Mouse (Mus musculus): ENCODE measurements around the gene Cisd2.

Cisd2 gene

DNA sequence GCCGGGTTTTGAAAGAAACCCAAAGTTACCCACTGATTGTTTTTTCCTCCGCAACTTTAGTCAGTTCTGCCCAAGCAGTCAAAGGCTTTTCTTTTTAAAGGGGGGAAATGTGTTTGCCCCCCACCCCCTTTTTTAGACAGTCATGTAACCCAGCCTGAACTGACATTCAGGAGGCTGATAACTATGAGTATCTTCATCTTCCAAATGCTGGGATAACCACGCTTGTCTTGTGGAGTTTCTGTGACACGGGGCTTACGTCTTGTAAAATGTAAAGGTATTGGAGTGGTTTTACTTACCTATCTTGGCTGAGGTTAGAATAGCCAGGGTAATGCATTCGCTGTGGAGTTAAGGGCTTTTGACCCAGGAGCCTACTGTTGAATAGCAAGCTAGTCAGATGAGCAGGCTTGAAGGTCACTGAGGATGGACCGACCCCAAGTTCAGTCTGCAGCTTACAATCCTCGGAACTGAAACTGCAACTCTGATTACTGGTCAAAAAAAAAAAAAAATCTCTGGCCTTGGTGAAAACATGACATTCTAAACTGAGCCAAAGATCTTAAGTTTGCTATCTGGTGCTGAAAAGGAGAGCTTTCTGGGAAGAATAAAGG, at the start of gene Cisd2:
Gene Cisd2 (minus strand): TSS at position 318 of the 605 bp plus-strand sequence.
- DNase-seq (ENCODE audit: extremely low read depth, insufficient read length, low spot score), result no peak

DNA sequence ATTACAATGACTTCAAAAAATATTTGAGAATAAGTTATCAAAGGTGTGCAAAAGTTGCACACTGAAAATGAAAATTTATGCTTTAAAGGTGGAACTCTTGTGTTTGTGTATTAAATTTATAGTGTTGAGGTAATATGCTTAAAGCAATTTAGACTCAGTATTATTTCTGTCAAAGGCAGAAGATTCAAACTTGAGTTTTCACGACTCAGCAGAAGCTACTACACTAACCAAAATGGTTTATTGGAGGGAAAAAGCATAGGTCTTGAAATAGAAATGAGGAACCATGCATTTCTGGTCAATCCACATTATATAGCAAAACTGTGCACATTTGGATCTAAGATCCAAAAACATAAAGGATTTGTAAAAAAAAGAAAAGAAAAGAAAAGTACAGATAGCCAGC, 47.1 kb upstream of the Cisd2 start:
- DNase-seq (ENCODE audit: extremely low read depth, insufficient read length, low spot score), result no peak

DNA sequence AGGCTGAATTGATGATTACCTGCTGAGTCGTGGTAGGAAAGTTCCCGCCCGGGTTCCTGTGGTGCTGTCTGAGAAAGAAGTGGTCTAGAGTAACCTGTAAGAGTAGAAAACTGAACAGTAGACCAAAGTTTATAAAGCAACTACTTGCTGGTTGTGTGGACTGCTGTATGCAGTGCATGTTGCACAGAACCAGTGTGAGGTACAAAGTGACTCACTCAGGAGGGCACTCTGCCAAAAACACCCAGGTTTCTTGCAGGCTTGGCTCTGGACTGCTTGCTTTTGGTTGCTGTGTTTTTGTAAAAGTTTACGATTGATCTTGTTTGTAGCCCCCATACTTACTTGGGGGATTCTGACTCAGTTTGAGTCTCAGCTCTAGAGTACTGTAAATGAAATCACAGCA, 46.2 kb upstream of the Cisd2 start:
- DNase-seq (ENCODE audit: extremely low read depth, insufficient read length, low spot score), result peak; percentile 47

DNA sequence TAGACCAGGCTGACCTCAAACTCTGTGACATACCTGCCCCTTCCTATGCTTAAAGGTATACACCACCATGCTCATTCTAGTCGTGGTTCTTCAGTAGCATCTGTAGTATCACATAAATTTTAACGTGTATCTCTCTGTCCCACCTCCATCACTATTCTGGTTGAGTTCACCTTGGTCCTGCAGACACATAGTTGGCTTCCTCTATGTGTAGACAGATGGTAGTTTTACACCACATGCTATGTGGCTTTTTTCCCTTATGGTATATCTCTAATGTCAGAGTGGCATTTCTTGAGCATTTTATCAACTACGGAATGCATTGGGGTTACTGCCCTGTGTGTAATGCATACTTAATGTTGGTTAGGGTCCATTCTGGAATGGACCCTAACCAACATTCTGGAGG, 45.4 kb upstream of the Cisd2 start:
- no peak for DNase-seq (ENCODE audit: extremely low read depth, insufficient read length, low spot score)

DNA sequence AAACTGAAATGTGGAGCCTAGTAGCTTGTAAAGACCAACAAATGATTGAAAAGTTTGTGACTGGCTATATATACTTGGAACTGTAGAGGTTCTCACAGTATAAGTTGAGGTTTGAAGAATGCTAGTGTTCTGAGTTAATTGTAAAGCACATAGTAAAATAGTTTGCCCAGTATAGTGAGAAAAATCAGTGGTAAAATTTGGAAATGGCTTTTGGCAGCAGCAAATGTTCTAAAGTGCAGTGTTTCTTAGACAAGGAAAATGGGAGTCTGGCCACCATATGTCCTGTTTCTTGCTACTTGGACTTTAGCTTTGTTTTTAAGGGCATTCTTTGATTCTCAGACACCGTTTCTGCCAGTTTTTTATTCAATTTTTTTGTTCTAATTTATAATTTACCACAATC, 44.7 kb upstream of the Cisd2 start:
- DNase-seq (ENCODE audit: extremely low read depth, insufficient read length, low spot score), result no peak

DNA sequence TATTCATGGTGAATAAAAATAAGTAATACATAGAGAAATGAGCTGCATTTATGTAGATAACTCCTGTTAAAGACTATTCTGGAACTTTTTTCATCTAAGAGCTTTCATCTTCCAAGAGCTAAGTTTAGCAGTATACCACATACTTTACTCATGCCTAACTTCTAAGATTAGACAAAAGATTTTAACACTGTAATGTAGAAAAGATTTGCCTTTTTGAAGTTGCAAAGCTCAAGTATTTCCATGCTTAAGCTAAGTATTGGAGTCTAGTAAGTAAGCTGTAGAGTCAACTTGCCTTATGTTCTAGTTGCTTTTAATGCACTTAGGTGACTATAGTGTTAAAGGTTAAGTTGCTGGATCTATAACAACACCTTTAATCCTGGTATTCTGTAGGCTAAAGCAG, 35.3 kb upstream of the Cisd2 start:
- no peak for DNase-seq (ENCODE audit: extremely low read depth, insufficient read length, low spot score)

DNA sequence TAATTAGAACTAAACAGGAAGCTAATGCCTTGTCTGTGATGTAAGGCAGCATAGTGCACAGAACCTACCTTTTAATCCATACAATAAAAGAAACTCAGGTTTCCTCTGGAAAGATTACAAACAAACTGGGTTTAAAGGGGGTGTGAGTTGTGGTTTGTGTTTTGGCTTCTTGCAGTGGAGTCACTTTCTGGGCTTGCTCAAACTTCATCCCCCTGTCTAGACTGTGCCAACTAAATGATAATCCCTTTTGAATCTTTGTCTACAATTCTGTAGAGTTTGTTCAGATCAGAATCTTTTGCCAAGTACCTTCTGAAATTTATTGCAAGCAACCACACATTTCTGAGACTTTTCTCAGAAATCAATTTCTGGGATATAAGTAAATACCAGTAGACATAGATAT, 21.2 kb upstream of the Cisd2 start:
- DNase-seq (ENCODE audit: extremely low read depth, insufficient read length, low spot score), result no peak

DNA sequence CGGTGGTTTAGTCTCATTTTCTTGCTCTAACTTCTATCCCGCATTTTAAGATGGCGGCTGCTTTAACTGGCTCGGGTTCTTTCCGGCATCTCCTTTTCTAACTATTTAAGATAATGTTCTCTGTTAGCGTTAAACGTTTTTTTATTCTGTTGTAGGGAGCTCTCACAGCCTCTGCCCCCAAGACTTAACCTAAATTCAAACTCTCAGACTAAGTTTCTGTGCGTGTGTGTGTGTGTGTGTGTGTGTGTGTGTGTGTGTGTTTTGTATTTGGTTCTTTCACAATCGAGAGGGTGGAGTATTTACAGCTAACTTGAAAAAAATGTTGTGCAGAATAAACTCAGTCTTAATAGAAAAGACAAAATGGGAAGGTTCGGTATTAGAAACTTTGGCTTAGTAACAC, 16.9 kb upstream of the Cisd2 start:
- DNase-seq (ENCODE audit: extremely low read depth, insufficient read length, low spot score), result no peak

DNA sequence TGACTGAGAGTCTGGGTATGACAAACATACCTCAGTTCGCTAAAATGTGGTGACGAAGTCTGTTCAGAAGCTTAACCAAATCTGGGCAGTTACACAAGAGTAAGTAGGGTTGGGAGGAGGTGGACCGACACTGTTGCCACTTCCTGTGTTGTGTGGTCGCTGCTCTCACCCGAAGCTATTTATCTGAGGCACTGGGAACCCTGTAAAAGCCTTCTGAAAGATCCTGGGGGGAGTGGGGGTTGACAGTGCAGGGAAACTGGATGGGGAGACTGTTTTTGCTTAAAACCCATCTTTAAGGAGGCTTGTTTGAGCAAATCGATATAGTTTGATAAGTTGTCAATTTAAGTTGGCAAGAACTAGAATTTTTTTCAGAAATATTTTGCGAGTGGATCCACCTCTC, 16.5 kb upstream of the Cisd2 start:
- peak; percentile 53 for DNase-seq (ENCODE audit: extremely low read depth, insufficient read length, low spot score)

DNA sequence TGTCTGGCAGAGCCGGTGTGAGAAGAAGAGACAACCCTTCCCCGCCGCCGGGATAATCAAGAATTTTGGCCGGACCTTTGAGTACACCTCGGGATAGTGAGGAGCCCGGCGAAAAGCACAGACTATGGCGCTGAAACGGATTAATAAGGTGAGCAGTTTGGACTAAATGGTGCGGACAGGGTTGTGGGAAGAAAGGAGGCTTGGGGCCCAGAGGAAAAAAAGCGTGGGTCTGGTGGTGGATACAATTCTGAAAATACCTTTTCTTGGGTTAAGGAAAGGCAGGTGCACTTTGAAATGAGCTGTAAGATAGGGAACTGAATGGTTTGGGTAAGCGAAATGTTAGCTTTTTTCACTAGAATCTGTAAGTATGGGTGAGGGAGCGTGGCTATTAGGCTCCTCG, 15.9 kb upstream of the Cisd2 start:
- no peak for DNase-seq (ENCODE audit: extremely low read depth, insufficient read length, low spot score)

DNA sequence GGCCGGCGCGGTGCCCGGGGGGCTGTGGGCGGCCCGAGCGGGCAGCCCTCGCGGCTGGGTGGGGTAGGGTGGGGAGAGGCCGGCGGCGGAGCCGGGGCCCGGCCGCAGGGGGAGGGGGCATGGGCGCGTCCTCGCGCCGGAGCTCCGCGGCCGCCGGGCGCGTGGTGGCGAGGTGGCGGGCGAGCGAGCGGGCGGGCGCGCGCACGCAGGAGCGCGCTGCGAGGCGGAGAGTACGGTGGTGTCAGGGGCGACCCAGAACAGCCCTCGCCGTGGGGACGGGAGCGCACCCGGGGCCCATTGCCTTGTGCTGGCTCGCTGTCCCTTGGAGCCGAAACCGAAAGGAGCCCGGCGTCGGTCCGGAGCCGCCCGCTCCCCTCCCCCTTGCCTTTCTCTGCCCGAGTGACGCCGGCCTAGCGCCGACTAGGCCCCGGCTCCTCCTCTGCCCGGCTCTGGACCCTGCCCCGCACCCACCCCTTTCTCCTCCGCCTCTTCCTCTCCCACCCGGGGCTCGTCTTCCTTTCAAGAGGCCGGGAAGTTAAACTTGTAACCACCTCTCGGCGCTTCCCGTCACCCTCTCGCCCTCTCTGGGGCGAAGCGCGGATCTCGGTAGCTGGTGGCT, 15.3 kb upstream of the Cisd2 start:
- DNase-seq (ENCODE audit: extremely low read depth, insufficient read length, low spot score), result peak; percentile 88

DNA sequence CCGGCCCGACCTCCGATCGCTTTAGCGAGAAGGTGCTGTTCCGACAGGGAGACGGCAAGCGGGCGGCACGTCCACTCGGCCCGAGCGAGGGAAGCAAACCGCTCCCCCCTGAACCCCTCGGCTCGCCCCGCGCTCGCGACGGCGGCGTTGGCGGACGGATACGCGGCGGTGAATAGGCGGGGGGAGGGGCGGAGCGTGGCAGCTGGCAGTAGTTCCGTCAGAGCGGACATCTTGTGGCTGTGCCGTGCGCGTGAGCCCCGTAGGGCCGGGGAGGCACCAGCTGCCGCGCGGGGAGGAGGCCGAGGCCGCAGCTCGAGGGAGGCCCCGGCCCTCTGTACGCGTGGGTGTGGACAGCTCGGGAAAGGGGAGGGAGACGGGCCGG, 14.8 kb upstream of the Cisd2 start:
- peak; percentile 93 for DNase-seq (ENCODE audit: extremely low read depth, insufficient read length, low spot score)

DNA sequence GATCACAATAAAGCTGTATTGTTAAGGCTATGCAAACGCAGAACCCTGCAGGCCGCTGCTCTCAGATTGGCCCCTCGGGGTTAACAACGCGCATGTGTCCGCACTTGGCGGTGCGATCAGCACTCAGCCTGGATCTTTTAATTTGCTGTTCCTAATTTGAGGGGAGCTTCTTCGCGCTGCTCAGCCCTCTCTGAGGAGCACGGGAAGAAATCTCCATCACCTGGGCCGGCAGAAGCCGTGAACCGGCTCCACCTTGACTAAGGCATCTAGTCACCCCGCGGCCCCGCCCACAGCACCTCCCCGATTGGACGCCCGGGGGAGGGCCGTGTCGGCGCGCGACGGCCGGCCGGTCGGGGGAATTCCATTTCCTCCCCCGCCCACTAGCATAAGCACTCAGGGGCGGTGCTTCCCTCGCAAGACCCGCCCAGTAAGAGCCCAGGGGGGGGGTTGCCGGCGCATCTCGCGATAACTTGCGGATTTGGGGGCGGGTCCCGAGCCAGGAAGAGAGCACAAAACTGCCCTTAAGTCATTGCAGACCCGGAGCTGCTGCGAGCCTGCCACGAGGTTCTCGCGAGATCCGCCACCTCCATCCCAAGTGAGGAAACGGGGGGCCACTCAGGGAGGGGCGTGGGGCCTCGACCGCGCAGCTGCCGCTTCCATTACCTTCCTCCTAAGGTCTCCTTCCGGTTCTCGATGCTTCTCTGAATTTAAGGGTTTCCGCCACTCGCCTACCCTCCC, 14.2 kb upstream of the Cisd2 start, which contains the start of gene Ube2d3:
Gene Ube2d3 (plus strand): TSS at position 392 of the 738 bp plus-strand sequence.
- peak; percentile 100 for DNase-seq (ENCODE audit: extremely low read depth, insufficient read length, low spot score)

DNA sequence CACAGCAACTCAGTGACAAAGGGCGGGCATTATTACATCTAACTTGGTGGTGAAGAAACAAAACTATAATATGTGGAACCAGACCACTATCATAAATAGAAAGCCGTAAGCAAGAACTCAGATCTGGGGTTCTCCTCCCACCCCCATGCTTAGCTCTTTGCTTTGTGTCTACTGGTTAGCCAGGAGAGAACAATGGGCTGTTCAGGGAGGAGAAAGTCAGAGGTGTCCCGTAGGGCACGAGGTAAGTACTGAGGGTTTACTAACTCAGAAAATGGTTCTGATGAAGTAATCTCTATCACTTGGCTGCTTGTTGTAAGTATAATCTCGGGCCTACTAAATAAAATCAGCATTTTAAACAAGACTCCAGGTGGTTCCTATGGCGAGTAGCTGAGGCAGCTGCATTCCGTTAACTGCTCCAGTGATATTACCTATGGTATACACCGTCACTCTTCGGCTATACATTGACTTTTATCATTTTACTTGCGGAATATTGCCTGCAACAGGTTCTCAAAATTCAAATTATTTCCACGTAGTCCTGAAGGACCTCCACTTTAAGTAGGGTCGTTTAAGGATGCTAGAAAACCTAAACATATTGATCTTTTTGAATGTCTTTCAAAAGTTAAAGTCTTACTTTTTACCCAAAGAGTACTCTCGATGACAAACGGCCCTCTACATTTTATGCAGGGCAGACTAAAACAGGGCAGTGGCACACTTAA, 13.3 kb upstream of the Cisd2 start:
- no peak for DNase-seq (ENCODE audit: extremely low read depth, insufficient read length, low spot score)

DNA sequence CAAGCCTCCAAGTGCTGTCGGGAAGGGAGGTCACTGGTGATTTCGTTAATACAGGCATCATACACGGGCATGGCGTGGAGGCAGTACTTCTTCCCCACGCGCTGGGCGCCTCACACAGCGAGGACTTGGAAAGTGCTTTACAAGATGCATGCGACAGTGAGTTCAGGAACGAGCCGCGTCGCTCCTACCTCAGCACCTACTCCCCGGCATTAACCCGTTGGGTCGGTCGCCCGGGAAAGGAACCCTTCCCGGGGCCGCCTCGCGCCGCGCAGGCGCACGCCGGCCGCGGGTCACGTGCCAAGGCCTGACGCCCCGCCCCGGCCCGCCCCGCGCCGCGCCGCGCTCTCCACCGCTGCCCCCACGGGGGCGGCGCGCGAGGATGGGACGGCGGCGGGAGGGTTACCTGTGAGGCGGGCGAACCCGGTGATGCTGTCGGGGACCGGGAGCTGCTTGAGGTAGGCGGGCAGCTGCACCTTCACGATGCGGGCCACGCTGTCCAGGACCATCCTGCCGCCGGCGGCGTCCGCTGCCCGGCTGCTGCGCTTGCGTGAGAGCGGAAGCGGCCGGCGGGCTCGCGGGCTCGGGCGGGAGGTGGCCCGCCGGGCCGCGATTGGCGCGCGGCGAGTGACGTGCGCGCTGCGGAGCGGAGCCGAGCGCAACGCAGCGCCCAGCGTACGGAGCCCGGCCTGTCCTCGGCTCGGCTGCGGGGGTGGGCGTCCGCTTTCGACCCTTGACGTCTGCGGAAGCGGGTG, 693 bp downstream of the Cisd2 start:
- peak; percentile 92 for DNase-seq (ENCODE audit: extremely low read depth, insufficient read length, low spot score)

DNA sequence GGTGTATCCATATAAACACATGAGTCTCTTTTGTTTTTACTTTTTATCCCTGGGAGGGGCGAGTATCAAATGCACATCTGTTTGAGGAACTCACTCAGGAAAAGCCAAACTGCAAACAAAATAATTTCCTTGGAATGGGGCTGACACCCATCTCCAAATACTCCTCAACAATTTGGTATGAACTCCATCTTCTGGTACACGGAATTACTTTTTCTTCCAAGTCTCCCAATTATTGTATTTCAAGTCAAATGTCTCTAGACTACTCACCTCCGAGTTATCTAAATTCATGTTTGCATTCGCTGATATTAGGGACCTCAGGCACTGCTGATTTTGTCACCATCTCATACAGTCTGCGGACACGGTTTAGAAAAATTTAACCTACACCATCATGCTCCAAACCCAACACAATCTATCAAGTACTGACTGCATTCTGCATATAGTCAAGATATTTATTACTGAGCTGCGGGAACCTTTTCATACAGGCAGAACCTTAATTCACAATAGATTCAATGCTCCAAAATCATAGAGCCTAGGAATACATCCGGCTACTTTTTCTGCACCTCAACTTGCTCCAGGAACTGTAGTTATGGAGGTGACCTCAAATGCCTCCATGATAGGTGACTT, 1.4 kb downstream of the Cisd2 start:
- DNase-seq (ENCODE audit: extremely low read depth, insufficient read length, low spot score), result no peak

DNA sequence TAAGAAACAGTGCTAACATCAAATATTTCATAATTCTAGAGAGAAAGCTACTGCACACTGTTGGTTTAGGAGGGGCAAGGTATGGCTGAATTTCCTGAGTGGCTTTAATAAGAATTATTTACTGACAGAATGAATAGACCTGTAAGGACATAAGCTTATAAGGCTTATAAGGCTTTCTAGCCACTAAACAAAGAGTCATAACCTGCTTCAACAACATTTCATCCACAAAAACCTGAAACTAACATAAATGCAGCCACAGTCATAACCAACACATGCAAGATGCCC, 2.5 kb downstream of the Cisd2 start:
- no peak for DNase-seq (ENCODE audit: extremely low read depth, insufficient read length, low spot score)

DNA sequence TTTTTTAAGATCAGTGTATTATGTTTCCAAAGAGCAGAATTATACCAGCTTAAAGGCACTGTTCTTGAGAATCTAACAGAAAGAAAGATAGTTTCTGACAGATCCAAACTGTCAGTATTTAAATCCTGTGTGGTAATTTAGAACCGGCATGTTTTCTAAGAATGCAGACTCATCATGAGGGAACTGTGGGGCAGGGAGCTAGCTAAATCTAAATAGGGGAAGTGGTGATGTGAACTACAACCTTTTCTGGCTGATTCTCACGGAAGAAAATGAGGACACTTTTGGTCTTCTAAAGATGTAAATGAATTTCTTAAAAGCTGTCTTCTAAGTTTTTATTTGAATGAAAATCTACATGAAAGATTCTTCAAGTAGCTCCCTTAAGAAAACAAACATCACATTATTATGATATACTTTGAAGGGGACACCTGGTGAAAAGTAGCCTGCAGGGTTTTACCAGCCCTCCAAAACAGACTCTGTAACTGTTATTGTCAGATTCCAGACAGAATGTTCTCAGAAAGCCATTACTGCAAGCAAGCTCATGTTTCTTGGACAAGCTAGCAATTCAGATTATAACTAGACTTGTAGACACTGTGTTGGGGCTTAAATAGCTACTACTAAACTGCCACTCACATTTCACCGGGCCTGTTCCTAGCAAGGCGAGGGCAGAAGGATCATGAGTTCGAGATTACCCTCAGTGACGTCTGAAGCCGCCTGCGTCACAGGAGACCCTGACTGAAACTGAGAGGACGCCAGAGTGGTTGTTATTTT, 3.0 kb downstream of the Cisd2 start:
- no peak for DNase-seq (ENCODE audit: extremely low read depth, insufficient read length, low spot score)

DNA sequence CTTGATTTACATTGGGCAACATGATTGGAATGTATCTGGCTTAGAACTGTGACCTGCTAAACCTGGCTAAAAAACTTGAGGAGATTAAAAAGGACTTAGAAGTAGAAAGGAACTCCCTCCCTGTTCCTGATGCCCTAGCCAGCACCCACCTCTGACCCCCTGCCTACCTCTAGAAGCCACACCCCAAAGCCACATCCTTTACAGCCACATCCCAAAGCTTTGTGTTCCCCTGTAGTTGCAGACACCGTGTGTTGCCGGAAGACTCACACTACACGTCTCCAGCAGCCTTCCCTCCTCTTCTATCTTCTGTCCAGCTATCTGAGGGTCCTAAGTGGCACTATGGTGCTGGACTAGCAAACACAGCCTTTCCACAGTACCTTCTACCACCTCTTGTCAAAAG, 5.9 kb downstream of the Cisd2 start:
- DNase-seq (ENCODE audit: extremely low read depth, insufficient read length, low spot score), result no peak

DNA sequence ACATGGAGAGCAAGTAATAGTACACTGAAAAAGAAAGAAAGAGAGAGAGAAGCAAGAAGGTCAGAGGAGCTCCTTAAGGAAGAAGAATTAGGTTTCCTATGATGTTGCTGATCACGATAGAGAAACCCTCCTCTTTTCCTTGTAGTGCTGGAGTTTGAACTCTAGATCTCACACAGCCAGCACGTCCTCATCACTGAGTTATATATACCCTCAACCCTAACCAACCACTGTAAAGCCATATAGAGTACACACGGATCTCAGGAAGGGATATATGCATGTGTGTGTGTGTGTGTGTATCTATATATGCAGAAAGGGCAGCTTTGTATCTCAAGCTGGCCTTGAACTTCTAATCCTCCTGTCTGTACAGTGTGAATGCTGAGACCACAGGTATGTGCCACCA, 6.5 kb downstream of the Cisd2 start:
- no peak for DNase-seq (ENCODE audit: extremely low read depth, insufficient read length, low spot score)

All from 3134 (cell line).